Mouse (Mus musculus) erythroblast, embryonic 14.5 days (primary cell): Measurements from ENCODE around the gene Gm37240.

Experiments
- GATA1 ChIP-seq: IDR thresholded peaks from 2 replicates; pipeline ENCODE4 v1.6.1; 2012; ENCODE audit warnings: low read length, inconsistent platforms, mixed read lengths
- TAL1 ChIP-seq: IDR thresholded peaks from 3 replicates; pipeline ENCODE4 v1.6.1; 2012; ENCODE audit warnings: low read length, inconsistent platforms, mixed read lengths

DNA sequence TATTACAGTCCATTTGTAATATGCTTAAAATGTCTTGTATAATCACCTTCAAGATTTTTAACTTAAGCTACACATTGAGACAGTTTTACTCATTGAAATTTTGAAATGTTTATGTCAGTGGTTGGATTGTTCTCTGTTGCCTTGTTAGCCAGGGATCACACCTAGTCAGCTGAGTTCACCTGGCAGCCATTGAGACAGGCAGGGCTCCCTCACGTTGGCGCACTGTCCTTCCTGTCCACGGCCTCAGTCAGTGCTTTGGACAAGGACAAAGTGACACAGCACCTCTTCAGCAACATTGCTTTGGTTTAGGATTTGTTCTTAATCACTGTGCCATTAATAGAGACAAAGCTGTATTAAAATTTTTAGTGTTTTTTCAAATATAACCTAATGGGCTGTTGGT, 958.1 kb downstream of the Gm37240 start:
- TF ChIP-seq GATA1, result no peak
- TF ChIP-seq TAL1, result no peak
